Mouse (Mus musculus): ENCODE results near the gene Wnt3a. TPM values are rescaled to one million over a fixed set of nuclear protein-coding genes. Genes with fewer than 3 reads are reported as not detected.
"Not testable (repeated sequence)": the region's sequence is repeated elsewhere in the genome, so short reads cannot be mapped to it uniquely, and the experiment has no call there.

Gene Wnt3a
- polyA plus RNA-seq, 1 experiment, result 0.20 TPM

DNA sequence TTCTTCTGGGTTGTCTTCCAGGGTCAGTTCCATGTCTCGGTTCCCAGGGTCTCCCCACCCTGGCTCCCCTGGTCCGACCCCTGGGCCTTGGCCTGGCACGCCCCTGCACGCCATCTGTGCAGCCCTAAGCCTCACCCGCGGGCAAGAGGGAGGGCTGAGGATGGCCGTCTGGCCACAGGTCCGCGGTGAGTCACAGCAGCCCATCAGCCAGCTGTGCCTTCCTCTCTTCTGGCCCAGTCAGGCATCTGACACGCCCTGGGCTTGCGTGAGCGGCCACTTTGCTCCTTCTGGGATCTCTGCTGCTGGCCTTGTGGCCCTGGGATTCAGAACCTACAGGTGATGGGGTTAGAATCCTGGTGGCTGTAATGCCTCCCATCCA lies 17.6 kb upstream of the Wnt3a start:
- no peak for DNase-seq (ENCODE audit: low read depth)

DNA sequence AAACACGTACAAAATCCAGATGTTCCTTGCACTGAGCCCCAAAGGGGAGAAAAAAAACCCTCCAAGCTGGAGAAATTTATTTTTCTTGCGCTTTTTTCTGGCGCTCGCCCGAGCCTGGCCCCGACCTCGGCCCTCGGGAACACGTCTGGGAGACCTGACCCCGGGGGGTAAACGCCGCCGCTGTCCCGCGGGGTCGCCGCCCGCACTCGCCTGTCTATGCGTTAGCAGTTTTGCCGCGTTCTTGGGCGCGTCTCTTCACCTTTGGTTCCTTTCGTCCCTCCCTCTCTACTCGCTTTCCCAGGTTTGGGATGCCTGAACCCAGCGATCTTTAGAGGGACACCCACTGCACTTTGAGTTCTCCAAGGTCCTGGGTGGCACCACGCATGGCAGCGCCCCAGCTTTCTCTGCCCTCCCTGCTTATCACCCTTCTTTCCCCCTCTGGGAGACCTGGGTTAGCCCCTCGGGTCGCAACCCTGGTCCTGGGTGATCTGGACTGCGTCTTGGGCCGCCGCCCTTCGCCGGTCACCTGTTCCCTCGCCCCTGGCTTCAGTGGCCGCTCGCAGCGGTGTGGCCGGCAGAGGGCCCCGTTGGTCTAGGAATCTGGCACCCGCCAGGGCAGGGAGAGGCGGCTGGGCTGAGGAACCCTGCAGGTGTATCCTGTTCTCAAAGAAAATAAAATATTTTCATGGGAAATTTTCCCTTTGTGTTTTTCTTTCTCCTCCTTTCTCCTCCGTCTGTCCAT lies 17.0 kb upstream of the Wnt3a start:
- no peak for DNase-seq (ENCODE audit: low read depth)

DNA sequence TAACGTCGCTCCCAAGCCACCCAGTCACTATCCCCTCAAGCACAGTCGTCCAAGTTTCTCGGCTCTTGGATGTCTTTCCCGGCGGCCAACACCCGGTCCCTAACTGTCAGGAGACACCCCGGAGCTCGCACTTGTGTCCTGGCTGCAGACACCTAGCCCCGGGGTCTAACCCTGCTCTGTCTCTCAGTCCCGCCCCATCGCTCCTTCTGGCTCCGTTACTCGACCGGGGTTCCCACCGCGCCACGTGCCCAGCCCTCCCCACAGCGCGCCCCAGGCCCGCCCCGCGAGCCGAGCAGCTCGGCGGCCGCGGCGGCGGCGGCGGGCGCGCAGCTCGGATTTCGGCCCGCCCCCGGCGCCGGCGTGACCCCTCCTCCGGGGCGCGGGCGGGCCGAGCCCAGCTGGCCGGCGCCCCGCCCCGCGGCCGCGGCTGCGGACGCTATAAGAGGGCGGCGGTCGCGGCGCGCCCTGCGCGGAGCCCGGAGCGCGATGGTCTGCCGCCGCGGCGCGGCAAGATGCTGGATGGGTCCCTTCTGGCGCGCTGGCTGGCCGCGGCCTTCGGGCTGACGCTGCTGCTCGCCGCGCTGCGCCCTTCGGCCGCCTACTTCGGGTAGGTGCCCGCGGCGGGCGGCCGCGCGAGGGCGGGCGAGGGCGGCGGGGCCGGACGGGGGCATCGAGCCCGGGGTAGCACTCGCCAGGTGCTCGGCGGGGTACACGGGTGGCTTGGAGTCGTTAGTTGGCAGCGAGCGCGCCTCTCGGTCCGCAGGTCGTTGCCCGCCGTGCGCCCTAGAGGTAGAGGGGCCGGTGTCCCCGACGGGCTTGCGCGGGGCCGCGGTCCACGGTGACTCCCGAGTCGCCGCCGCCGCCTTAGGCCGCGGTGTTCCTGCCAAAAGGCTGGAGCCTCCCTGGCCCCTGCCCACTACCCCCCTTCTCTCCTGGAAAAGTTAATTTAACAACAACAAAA lies 16.2 kb upstream of the Wnt3a start, which contains the start of gene Wnt9a:
Gene Wnt9a, plus strand, starts transcription at position 468 of the 961 bp plus-strand sequence.
- DNase-seq (ENCODE audit: low read depth), result no peak

DNA sequence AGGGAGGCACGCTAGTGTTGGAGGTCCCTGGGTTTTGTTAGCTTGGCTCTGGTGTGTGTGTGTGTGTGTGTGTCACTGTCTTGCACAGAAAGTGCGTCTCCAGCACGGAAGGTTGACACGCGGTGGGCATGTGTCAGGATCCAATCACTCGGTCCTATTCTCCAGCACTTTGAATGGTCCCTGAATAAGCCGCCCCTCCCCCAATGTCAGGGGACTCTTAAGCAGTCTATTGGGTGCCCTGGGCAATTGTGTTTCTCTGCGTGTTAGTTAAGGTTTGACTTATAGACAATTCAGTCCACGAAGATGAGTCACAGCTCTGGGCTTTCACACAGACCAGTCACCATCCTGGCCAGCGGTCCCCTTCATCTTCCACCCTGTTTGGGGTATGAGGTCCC lies 15.3 kb upstream of the Wnt3a start:
- DNase-seq (ENCODE audit: low read depth), result no peak

DNA sequence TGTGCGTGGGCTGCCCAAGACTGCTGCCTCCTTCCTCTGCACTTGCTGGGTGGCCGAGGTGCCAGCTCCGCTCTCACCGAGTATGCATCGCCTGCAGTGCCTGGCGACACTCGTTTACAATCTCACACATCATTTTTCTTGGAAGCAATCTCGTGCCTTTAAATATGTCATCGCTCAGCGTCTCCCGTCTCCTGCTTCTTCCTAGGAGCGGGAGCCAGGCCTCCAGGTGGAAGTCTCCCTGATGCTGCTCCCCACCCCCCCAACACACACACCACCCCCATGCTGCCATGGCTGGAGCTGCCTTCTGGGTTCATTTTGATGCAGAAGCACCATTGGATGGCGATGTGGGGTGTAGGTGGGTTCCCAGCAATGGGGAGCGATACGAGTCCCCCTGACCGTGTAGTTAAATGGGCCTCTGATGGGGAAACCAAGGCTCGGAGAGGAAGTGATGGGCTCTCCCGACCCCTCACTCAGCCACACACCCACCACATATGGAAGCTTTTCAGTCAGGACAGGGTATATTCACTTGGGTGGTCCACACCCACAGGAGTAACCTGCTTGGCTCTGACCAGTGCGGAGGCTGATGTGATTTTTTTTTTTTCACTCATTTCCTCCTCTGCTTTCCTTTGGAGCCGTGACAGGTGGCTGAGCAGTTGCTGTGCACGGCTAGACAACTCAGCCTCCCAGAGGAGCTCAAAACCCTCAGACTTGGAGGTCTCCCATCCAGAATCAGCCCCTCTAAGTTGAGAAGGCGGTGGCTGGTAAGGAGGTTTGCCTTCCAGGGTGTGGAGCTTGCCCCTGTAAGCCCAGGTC lies 14.7 kb upstream of the Wnt3a start:
- no peak for DNase-seq (ENCODE audit: low read depth)

DNA sequence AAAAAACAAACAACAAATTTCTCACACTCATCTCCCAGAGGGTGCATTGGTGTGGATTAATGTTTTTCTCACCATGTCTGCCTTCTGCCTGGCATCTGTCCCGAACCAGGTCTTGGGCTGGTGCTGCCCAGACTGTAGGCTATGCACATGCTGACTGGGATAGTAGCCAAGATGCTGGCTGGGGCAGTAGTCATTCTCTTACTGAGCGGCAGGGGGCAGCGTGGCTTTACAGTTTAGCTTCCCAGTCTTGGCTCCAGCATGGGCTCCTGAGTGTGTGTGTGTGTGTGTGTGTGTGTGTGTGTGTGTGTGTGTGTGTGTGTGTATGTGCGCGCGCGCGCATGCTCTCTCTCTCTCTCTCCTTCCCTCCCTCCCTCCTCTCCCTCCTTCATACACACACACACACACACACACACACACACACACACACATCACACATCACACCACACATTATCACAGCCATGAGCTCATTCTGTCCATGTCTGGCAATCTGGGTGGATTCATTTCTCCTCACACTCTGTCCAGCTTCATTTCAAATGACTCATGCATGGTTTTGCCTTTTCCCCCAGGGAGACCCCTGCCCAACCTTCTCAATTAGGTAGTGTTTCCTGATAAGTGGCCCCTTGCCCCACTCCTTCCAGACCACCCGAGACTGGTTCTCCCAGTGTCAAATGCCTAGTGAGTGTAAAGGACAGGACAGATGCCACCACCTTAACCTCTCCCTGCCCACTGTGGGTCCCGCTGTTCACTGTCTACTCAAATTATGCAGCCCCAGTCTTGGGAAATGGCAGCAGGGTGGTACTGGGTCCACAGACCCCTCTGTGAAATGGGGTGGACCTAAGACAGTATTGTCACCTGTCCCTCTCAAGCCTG lies 12.4 kb upstream of the Wnt3a start:
- DNase-seq (ENCODE audit: low read depth), result no peak

DNA sequence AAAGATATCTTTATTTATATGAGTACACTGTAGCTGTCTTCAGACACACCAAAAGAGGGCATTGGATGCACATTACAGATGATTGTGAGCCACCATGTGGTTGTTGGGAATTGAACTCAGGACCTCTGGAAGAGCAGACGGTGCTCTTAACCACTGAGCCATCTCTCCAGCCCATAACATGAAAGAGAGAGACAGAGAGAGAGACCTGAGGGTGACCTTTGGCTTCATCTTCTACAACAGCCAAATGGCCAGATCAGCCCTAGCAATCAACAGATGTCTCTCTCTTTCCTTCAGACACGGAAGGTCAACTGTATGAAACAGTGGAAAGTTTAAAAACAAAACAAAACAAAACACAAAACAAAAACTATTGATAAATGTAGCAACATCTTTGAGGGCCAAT lies 10.5 kb upstream of the Wnt3a start:
- DNase-seq (ENCODE audit: low read depth), result not testable (repeated sequence)

DNA sequence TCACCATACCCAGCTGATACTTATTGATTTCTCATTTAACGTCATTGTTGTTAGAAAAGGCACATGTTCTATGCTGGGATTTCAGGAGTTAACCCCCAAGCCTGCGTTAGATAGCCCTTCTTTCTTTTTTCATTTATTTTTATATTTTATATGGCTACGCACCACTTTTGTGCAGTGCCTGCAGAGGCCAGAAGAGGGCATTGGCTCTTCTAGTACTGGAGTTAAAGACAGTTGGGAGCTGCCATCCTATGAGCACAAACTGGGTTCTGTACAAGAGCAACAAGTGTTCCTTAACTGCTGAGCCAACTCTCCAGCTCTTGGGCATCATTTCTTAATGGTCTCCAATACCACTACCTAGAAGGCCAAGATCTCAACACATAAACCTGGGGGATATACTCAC lies 9.6 kb upstream of the Wnt3a start:
- no peak for DNase-seq (ENCODE audit: low read depth)

DNA sequence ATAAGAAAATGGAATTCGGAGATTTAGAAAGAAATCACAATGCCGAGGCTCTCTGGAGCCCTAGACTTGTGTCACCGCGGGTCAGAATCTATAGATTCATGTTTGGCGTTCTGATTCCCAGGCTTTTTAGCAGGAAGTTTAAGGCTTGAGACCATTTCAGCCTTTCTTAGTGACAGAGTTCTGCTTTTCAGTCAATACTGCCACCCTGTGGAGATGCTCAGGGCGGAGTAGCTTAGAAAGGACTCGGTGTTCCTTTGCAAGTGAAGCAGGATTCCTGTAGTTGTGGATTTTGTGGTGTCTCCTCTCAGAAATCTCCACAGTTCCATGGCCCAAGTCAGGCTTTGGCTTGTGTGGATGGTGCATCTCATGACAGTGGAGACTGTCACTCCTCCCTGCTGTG lies 7.4 kb upstream of the Wnt3a start:
- no peak for DNase-seq (ENCODE audit: low read depth)

DNA sequence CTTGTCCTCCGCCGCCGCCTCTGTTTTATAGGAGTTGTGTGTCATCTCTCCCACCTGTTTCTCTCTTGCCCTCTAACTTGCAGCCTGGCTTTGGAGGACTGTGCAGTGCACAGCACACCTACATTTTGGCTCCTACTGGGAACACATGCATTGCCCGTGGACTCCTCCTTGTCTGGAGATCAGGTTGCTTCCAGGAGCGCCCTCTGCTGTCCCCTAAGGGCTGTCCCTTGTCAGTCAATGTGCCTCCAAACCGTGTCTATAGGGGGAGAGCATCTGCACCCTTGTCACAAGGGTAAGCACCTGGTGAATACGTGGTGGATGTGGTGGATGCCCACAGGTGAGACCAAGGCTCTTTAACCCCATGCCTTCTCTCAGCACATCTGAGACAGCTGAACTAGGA lies 3.1 kb upstream of the Wnt3a start:
- no peak for DNase-seq (ENCODE audit: low read depth)

DNA sequence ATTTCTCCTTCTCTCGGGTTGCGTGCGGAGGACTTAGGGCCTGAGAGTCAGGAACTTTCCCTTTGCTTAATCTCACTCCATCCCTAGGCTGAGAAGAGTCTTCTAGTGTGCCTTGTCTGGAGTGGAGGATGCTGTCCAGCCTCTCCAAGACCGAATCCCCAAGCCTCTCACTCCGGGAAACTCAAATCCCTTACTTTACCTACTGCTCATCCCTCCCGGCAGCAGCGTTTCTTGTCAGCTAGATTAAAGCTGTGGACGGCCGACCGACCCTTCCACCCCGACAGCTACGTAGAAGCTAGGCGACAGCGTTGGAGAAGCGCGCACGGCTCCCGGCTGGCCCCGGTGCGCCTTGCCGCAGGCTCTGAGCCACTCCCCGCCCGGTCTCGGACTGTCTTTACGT lies 846 bp downstream of the Wnt3a start:
- DNase-seq (ENCODE audit: low read depth), result no peak

DNA sequence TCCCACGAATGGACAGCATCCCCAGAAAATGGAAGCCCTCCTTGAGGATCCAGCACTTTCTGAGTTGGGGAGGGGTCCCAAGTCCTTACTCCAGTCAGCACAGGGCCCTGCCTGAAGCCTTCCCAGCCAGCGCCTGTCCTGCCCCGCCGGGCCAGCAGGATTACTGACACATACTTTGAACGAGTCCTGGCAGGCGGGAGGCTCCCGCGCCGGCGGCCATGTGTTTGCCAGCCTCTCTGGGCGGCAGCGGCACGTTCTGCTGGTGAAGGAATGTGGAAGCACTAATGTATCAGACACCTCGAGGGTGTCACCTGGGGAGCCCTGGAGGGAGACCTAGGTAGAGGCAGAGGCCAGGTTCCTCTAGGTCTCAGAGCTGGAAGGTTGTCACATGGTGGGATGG lies 6.4 kb downstream of the Wnt3a start:
- no peak for DNase-seq (ENCODE audit: low read depth)

DNA sequence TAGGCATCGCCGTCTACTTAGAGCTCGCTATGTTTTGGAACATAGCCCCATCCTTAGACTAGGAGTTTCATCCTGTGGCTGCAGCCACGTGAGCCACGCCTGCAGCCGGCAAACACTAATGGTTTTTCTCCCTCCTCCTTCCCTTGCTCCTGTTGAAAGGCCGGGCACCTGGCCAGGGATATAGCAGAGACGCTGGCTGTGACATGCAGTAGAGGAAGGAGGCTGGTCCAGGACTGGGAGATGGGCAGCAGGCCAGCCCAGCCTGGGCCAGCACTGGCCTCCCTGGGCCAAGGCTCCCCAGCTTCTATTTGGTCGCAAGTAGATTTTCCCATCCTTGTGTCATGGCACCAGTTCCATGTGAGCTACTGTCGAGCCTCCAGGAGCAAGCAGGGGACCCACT lies 7.6 kb downstream of the Wnt3a start:
- DNase-seq (ENCODE audit: low read depth), result no peak

DNA sequence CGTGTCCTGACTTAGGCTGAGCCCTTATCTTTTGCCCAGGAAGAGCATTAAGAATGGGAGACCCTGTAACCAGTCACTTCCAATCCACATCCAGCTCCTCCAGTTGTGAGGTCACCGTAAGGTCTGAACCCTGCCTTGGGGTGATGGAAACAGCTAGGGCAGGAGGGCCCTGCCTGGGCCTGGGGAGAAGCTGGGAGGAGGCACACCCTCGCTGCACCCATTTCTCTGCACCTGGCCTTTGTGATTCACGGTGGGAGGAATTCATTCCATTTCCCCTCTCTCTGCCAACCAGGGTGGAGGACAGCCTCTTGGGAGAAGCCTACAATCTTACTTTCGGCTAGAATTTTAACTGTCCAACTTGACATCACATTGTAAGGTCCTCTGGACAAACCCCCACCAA lies 8.4 kb downstream of the Wnt3a start:
- DNase-seq (ENCODE audit: low read depth), result no peak

DNA sequence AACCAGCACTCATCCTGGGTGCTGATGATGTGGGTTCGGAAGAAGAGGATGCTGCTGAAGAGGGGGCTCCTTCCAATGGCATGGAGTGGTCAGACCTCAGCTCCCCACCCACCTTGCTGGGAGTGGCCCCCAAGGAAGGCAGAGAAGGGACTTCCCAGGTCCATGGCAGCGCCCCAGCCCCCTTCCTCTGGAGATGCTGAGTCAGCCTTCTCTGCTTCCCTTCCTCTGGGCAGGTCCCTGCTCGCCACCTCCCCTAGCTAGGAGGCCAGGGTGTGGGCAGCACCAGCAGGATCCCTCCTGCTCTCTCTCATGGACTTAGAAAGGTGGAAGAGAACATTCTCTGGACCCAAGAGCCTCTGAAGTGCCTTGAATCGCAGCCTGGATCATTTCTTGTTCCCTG lies 12.5 kb downstream of the Wnt3a start:
- no peak for DNase-seq (ENCODE audit: low read depth)

DNA sequence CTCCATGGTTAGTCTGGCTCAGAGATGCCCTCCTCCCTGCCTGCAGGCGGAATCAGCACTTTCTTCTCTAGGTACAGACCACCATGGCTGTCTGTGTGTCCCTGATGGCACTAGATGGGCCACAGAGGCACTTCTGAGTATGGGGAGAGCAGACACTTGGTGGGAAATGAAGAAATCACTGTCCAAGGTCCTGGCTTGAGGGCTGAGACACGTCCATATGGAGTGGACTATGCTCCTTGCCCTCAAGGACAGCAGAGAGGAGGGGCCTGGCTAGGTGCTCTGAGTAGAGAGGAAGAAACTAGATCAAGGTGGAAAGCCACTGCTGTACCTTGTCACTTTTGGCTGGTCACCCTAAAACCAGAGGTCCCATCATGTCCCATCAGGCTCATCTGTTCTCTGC lies 13.7 kb downstream of the Wnt3a start:
- no peak for DNase-seq (ENCODE audit: low read depth)

DNA sequence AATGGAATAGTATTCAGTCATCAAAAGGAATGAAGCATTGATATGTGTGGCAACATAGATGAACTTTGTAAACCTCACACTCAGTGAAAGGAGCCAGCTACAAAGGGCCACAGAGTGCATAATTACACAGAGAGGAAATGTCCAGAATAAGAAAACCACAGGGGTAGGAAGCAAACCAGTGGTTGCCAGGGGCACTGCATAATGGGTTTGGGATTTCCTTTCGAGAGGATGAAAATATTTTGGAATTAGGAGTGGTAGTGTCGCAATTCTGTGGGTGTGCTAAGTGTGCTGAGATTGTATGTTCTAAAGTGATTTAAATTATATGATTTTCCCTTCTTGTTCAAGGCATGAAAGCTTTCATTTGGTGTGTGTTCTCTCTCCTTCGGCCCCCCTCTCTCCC lies 16.4 kb downstream of the Wnt3a start:
- no peak for DNase-seq (ENCODE audit: low read depth)

DNA sequence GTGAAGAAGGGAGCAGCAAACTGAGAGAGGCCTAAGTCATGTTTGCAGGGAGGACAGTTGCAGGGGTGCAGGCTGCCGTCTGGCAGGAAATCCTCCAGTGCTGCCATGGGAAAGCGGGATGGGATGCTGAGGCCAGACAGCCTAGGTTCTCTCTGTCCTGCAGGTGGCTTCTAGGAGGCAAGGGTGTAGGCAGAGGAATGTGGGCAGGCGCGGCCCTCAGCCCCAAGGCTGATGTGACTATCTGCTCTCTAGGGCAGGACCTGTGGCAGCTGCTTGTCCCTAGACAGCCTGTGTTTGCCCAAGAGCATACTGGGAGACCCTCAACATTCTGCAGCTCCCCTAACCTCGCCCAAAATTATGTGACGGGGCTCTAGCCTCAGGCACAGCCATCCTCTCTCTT lies 23.8 kb downstream of the Wnt3a start:
- DNase-seq (ENCODE audit: low read depth), result no peak

DNA sequence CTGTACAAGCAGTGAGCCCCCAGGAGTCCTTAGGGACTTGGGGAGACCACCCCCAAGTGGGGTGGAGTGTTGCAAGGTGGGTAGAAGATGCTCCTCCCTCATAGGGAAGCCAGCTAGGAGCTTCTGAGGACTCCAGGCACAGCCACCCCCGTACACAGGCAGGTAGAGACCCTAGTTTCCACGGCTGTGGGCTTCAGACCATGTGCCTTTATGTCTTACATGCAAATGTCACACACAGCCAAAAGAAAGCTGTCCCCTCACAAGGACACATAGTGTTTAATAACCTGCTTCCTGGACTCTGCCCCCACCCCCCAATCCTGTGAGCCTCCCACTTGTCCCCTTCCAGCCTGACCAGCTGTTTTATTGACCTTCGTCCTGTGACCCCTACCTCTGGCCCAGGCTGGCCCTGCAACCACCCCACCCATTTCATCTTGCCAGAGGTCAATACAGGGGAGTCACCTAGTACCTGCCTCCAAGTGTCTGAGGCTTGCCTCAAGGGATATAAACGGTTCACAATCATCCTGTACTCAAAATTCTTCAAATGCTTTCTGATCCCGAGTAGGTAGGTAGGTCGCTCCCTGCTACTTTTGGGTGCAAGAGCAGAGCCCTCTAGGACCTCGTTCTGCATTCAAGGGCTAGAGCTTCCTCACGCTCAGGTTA lies 25.3 kb downstream of the Wnt3a start:
- DNase-seq (ENCODE audit: low read depth), result no peak

DNA sequence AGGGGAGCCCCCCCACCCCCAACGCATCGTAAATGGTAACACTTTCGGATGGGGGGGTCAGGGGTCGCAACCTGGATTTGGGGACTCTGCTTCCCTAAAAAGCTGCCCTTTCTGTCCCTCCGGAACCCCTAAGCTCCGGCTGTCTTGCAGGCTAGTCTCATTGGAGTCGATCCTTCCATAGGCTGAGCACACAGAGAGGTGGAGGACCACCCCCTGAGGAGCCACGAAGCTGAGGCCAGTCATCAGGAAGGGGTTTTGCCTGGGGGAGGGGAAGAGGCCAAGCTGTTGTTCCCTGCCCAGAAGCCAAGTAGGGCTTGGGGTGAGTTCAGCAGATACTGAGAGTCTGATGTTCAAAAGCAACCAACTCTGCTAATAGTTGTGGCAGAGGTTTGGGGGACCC lies 26.0 kb downstream of the Wnt3a start:
- no peak for DNase-seq (ENCODE audit: low read depth)
